Mouse (Mus musculus) layer of hippocampus, adult 2 months (tissue): ENCODE results near the gene Abcb4. TPM values are rescaled to one million over a fixed set of nuclear protein-coding genes. Genes with fewer than 3 reads are reported as not detected.
"Not testable (repeated sequence)": the region's sequence is repeated elsewhere in the genome, so short reads cannot be mapped to it uniquely, and the experiment has no call there.

Experiments
- DNase-seq, 2 experiments: peaks; one replicate each; pipeline ENCODE4 v3.0.0; 2022; ENCODE audit warnings: low spot score in 2 of 2
- H3K27ac ChIP-seq: fragments of 200-600 bp; 2 replicates; pipeline ENCODE4 v1.8.1; 2022
- H3K4me3 ChIP-seq: fragments of 200-600 bp; 2 replicates; pipeline ENCODE4 v1.8.1; 2022; ENCODE audit warnings: mild to moderate bottlenecking
- CTCF ChIP-seq: fragments of 200-600 bp; conservative IDR thresholded peaks from 2 replicates; pipeline ENCODE4 v1.8.1; 2022; ENCODE audit warnings: antibody characterized with exemption, mild to moderate bottlenecking, moderate library complexity
- long read RNA-seq, 2 experiments: library from polyadenylated mRNA; stranded (forward); transcript quantifications; one replicate each; pipeline ENCODE4 v2.0.0; 2021; ENCODE audit warnings: borderline mapping rate in 2 of 2
- total RNA-seq, 2 experiments: library from RNA; stranded (reverse); gene quantifications; 2 replicates each; pipeline ENCODE4 v1.2.3; 2021

Abcb4 gene
- 1 to 10 TPM; 5.8 to 6.5 TPM for total RNA-seq
- long read RNA-seq, experiment 1, partial matches to known transcripts = 1 of 5 reads
- long read RNA-seq, experiment 1, other reads (novel, unspliced or antisense) = 4 of 5 reads
- long read RNA-seq, experiment 2, partial matches to known transcripts = 0 of 9 reads
- long read RNA-seq, experiment 2, other reads (novel, unspliced or antisense) = 8 of 9 reads

- Histone ChIP-seq H3K4me3 (peak within 1 kb of the TSS; percentile 70), H3K27ac (peak within 1 kb of the TSS; percentile 74)
- DNase-seq = peak; percentile 52 to 76
- peak; percentile 74 for TF ChIP-seq CTCF
Measured at GRCm38 (mm10) chr5:8893300-8894103, at the start of gene Abcb4. TSS of gene Abcb4 (plus strand) at chr5:8893717.

- not testable (repeated sequence) for H3K4me3 ChIP-seq, H3K27ac ChIP-seq, DNase-seq
Measured at GRCm38 (mm10) chr5:8848607-8849575, 44.6 kb upstream of the Abcb4 start.

GRCm38 (mm10) chr5:8850851-8851250 is 42.7 kb upstream of the Abcb4 start:
- no peak overlapping the region for H3K27ac ChIP-seq
- DNase-seq = no peak
- H3K4me3 ChIP-seq = no peak overlapping the region
- TF ChIP-seq CTCF = no peak

GRCm38 (mm10) chr5:8857201-8857600 is 36.3 kb upstream of the Abcb4 start:
- Histone ChIP-seq H3K27ac (no peak overlapping the region), H3K4me3 (no peak overlapping the region)
- no peak for DNase-seq
- no peak for TF ChIP-seq CTCF

GRCm38 (mm10) chr5:8861811-8862210 is 31.7 kb upstream of the Abcb4 start:
- DNase-seq = no peak
- no peak overlapping the region for H3K4me3 ChIP-seq
- TF ChIP-seq CTCF = no peak
- H3K27ac ChIP-seq = no peak overlapping the region

- Histone ChIP-seq H3K27ac (no peak overlapping the region), H3K4me3 (no peak overlapping the region)
- no peak for DNase-seq
- no peak for TF ChIP-seq CTCF
Measured at GRCm38 (mm10) chr5:8863580-8864337, 29.8 kb upstream of the Abcb4 start.

GRCm38 (mm10) chr5:8865630-8866029 is 27.9 kb upstream of the Abcb4 start:
- not testable (repeated sequence) for H3K4me3 ChIP-seq, DNase-seq

GRCm38 (mm10) chr5:8866366-8866765 is 27.2 kb upstream of the Abcb4 start:
- DNase-seq = no peak

More at GRCm38 (mm10) chr5:8865630-8866029, 27.9 kb upstream of the Abcb4 start:
- not testable (repeated sequence) for H3K27ac ChIP-seq

GRCm38 (mm10) chr5:8868019-8868418 is 25.5 kb upstream of the Abcb4 start:
- no peak for DNase-seq
- Histone ChIP-seq H3K27ac (no peak overlapping the region), H3K4me3 (no peak overlapping the region)
- peak; percentile 62 for TF ChIP-seq CTCF

More at GRCm38 (mm10) chr5:8866366-8866765, 27.2 kb upstream of the Abcb4 start:
- Histone ChIP-seq H3K4me3 (no peak overlapping the region), H3K27ac (no peak overlapping the region)
- no peak for TF ChIP-seq CTCF

- Histone ChIP-seq H3K4me3 (no peak overlapping the region), H3K27ac (no peak overlapping the region)
- TF ChIP-seq CTCF = no peak
- DNase-seq = no peak
Measured at GRCm38 (mm10) chr5:8872979-8873915, 20.3 kb upstream of the Abcb4 start.

- no peak for DNase-seq
- H3K4me3 ChIP-seq = no peak overlapping the region
- H3K27ac ChIP-seq = no peak overlapping the region
- TF ChIP-seq CTCF = no peak
Measured at GRCm38 (mm10) chr5:8877086-8877485, 16.4 kb upstream of the Abcb4 start.
